Mouse (Mus musculus) thymus, postnatal 4 days (tissue): ENCODE results near the gene Erg.

ENCODE experiments used
- DNase-seq: peaks from one replicate; pipeline ENCODE4 v3.0.0; 2021

Erg gene

GRCm38 (mm10) chr16:95438848-95439540, 147.4 kb downstream of the Erg start:
- DNase-seq, result no peak

GRCm38 (mm10) chr16:95436611-95437010, 149.8 kb downstream of the Erg start:
- no peak for DNase-seq

GRCm38 (mm10) chr16:95436051-95436450, 150.3 kb downstream of the Erg start:
- no peak for DNase-seq

- DNase-seq, result peak; percentile 26
Observed at GRCm38 (mm10) chr16:95434434-95434833, 152.0 kb downstream of the Erg start.

GRCm38 (mm10) chr16:95432540-95432971, 153.8 kb downstream of the Erg start:
- no peak for DNase-seq

GRCm38 (mm10) chr16:95429851-95430250, 156.5 kb downstream of the Erg start:
- DNase-seq, result no peak

GRCm38 (mm10) chr16:95428239-95428638, 158.2 kb downstream of the Erg start:
- DNase-seq, result no peak

- no peak for DNase-seq
Observed at GRCm38 (mm10) chr16:95427512-95427911, 158.9 kb downstream of the Erg start.

GRCm38 (mm10) chr16:95422658-95423073, 163.7 kb downstream of the Erg start:
- DNase-seq, result no peak

- no peak for DNase-seq
Observed at GRCm38 (mm10) chr16:95421235-95421886, 165.0 kb downstream of the Erg start.

GRCm38 (mm10) chr16:95415921-95416320, 170.5 kb downstream of the Erg start:
- no peak for DNase-seq

GRCm38 (mm10) chr16:95415372-95415771, 171.0 kb downstream of the Erg start:
- DNase-seq, result no peak

- no peak for DNase-seq
Observed at GRCm38 (mm10) chr16:95413401-95413959, 172.9 kb downstream of the Erg start.

GRCm38 (mm10) chr16:95408096-95408495, 178.3 kb downstream of the Erg start:
- DNase-seq, result no peak

GRCm38 (mm10) chr16:95405496-95405895, 180.9 kb downstream of the Erg start:
- peak; percentile 16 for DNase-seq

GRCm38 (mm10) chr16:95403453-95403852, 182.9 kb downstream of the Erg start:
- no peak for DNase-seq

- DNase-seq, result no peak
Observed at GRCm38 (mm10) chr16:95401869-95402268, 184.5 kb downstream of the Erg start.

- no peak for DNase-seq
Observed at GRCm38 (mm10) chr16:95398761-95399343, 187.5 kb downstream of the Erg start.

GRCm38 (mm10) chr16:95390787-95391186, 195.6 kb downstream of the Erg start:
- no peak for DNase-seq

GRCm38 (mm10) chr16:95388811-95389529, 197.4 kb downstream of the Erg start:
- DNase-seq, result no peak

GRCm38 (mm10) chr16:95388292-95388691, 198.1 kb downstream of the Erg start:
- DNase-seq, result no peak

GRCm38 (mm10) chr16:95387008-95387407, 199.4 kb downstream of the Erg start:
- DNase-seq, result no peak
